Mouse (Mus musculus) embryo, embryonic 11.5 days (tissue): ENCODE measurements at regions not wholly inside any gene's neighbourhood (a gene's known extent, or its start where the extent isn't known, plus 50 kb on each side); places are given as distances from the start of the nearest gene placed in this dataset.

Experiments
- DNase-seq: peaks from one replicate; pipeline ENCODE4 v3.0.0-alpha.2; 2012; ENCODE audit warnings: low read depth, low spot score

- no peak for DNase-seq
Measured at GRCm38 (mm10) chr3:70384235-70384634, 376.8 kb downstream of the Otol1 start.

- no peak for DNase-seq
Measured at GRCm38 (mm10) chr3:70385961-70386360, 378.5 kb downstream of the Otol1 start.

- no peak for DNase-seq
Measured at GRCm38 (mm10) chr3:70401187-70401586, 393.8 kb downstream of the Otol1 start.

GRCm38 (mm10) chr3:70406571-70406970 is 399.2 kb downstream of the Otol1 start:
- DNase-seq = no peak

GRCm38 (mm10) chr3:70418273-70418672 is 410.9 kb downstream of the Otol1 start:
- no peak for DNase-seq

- DNase-seq = no peak
Measured at GRCm38 (mm10) chr3:70422016-70422415, 414.6 kb downstream of the Otol1 start.

- DNase-seq = no peak
Measured at GRCm38 (mm10) chr3:70422669-70423068, 415.3 kb downstream of the Otol1 start.

GRCm38 (mm10) chr3:70436671-70437070 is 429.3 kb downstream of the Otol1 start:
- DNase-seq = no peak

GRCm38 (mm10) chr3:70457181-70457847 is 449.9 kb downstream of the Otol1 start:
- DNase-seq = no peak

GRCm38 (mm10) chr3:70460811-70461210 is 453.4 kb downstream of the Otol1 start:
- no peak for DNase-seq

- no peak for DNase-seq
Measured at GRCm38 (mm10) chr3:70463221-70463620, 455.8 kb downstream of the Otol1 start.

- DNase-seq = peak; percentile 22
Measured at GRCm38 (mm10) chr3:70482521-70482920, 475.1 kb downstream of the Otol1 start.

- DNase-seq = no peak
Measured at GRCm38 (mm10) chr3:70483066-70483743, 475.8 kb downstream of the Otol1 start.

GRCm38 (mm10) chr3:70496431-70496830 is 489.0 kb downstream of the Otol1 start:
- no peak for DNase-seq

- DNase-seq = no peak
Measured at GRCm38 (mm10) chr3:70500245-70500858, 492.9 kb downstream of the Otol1 start.

- DNase-seq = no peak
Measured at GRCm38 (mm10) chr3:70500991-70501961, 493.9 kb downstream of the Otol1 start.

- no peak for DNase-seq
Measured at GRCm38 (mm10) chr3:70533593-70534321, 526.3 kb downstream of the Otol1 start.

GRCm38 (mm10) chr3:70535084-70535483 is 527.7 kb downstream of the Otol1 start:
- DNase-seq = no peak

- DNase-seq = no peak
Measured at GRCm38 (mm10) chr3:70543911-70544310, 536.5 kb downstream of the Otol1 start.

GRCm38 (mm10) chr3:70557821-70558220 is 550.4 kb downstream of the Otol1 start:
- no peak for DNase-seq
